Mouse (Mus musculus): ENCODE results near the gene Ntf3.

- no peak for TF ChIP-seq CTCF (IDR thresholded peaks at IDR 0.05; ENCODE audit: extremely low read depth, insufficient read depth, low read length)
- no peak for TF ChIP-seq POLR2A (IDR thresholded peaks at IDR 0.05; ENCODE audit: extremely low read depth, insufficient read depth, low read length)
Measured at GRCm38 (mm10) chr6:126102007-126102406, 64.7 kb downstream of the Ntf3 start.
